Mouse (Mus musculus) cerebellum, adult 2 months (tissue): ENCODE data around the gene Nckap5l.

ENCODE experiments used
- CTCF ChIP-seq: fragments of 200-500 bp; IDR thresholded peaks from 2 replicates; pipeline ENCODE4 v1.5.1; 2011; ENCODE audit warnings: low read depth, mild to moderate bottlenecking, control low read depth, low read length, moderate library complexity, borderline replicate concordance; ENCODE audit not compliant: insufficient read depth
- POLR2A ChIP-seq: fragments of 200-500 bp; IDR thresholded peaks from 2 replicates; pipeline ENCODE4 v1.6.1; 2011; ENCODE audit warnings: low read length, control low read depth, borderline replicate concordance; ENCODE audit not compliant: insufficient read depth

DNA sequence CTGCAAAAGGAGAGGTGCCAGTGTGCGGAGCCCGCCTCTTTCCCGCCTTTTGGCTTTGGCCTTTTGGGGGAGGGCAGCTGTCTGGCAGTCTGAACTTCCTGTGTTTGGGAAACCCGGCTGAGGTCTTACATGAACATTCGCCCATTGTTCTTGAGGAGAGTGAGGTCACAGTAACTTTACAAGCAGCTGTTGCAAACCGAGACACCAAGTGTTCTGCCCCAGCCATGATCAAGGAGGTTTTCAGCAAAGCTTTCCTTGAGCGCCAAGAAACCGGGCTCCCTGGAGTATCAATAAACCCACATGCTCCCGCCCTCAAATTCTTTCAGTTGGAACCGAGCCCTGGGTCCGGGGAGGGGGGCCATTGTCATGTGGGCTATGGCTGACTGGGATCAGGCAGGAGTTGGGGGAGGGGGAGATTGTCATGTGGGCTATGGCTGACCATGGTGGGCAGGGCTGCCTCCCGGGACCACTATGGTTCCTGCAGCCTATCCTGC lies 37.0 kb downstream of the Nckap5l start:
- TF ChIP-seq CTCF (no peak), POLR2A (no peak)
